In the genomic region with DNA sequence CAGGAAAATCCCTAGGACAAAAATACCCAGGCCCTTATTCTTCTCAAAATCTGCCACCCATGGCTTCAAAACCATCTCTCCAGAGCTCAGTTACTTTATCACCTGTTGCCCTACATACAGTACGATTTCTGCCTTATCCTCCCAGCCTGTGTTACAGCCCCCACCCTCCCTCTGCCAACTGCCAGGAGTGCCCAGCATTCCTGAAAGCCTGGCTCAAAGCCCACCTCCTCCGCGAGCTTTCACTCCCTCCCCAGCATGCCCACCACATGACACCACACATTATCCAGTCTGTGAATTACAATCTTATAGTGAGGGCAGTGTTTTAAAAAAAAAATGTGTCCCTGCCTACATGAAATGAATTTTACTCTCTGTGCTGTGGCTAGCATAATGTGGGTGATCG, we compare ENCODE assay signal across 8 mouse cellular contexts.
DNase-seq lines count a peak whose midpoint lies in the region; ATAC-seq lines count a peak whose summit lies in the region.

No protein-coding gene starts in this region.

- ATAC-seq in forebrain, embryonic 14.5 days = peak; percentile 94
- 0 out of 2 replicates have a peak, but pooled peaks have one; percentile 36 for ATAC-seq in midbrain, embryonic 16.5 days
- no peak for ATAC-seq in midbrain, embryonic 13.5 days
- ATAC-seq in monocyte, adult 5-6 weeks (replicated peaks; ENCODE audit: insufficient number of reproducible peaks, low FRiP score, low TSS enrichment, poor library complexity, severe bottlenecking) = no peak

- H3K36me3 ChIP-seq in forebrain, embryonic 14.5 days (ENCODE audit: control insufficient read depth, insufficient read depth, low read length) = no peaks in the 10 kb centered on the region
- H3K36me3 ChIP-seq in forebrain, embryonic 10.5 days (replicated peaks) = no peaks in the 10 kb centered on the region
- no peaks in the 10 kb centered on the region for H3K36me3 ChIP-seq in midbrain, embryonic 16.5 days (ENCODE audit: control insufficient read depth, insufficient read depth, low read length)
- no peaks in the 10 kb centered on the region for H3K36me3 ChIP-seq in midbrain, embryonic 13.5 days

- no peak overlapping the region for H3K4me3 ChIP-seq in forebrain, embryonic 14.5 days (ENCODE audit: low read depth, low read length)
- no peak overlapping the region for H3K4me3 ChIP-seq in forebrain, embryonic 10.5 days
- H3K4me3 ChIP-seq in midbrain, embryonic 16.5 days (ENCODE audit: low read depth, low read length) = no peak overlapping the region
- no peak overlapping the region for H3K4me3 ChIP-seq in midbrain, embryonic 13.5 days (replicated peaks)

- H3K27me3 ChIP-seq in forebrain, embryonic 14.5 days (replicated peaks; ENCODE audit: control insufficient read depth, insufficient read depth, low read length) = no peaks in the 10 kb centered on the region
- no peaks in the 10 kb centered on the region for H3K27me3 ChIP-seq in forebrain, embryonic 10.5 days (ENCODE audit: poor library complexity, severe bottlenecking)
- H3K27me3 ChIP-seq in midbrain, embryonic 16.5 days (ENCODE audit: control insufficient read depth, insufficient read depth, low read depth, low read length) = no peaks in the 10 kb centered on the region
- H3K27me3 ChIP-seq in midbrain, embryonic 13.5 days = no peaks in the 10 kb centered on the region

- no peak overlapping the region for H3K9ac ChIP-seq in forebrain, embryonic 14.5 days (ENCODE audit: low read length)
- no peak overlapping the region for H3K9ac ChIP-seq in midbrain, embryonic 16.5 days (ENCODE audit: low read depth, low read length)
- no peak overlapping the region for H3K9ac ChIP-seq in midbrain, embryonic 13.5 days (replicated peaks)

- DNase-seq in forebrain, embryonic 14.5 days (ENCODE audit: low spot score) = peak; percentile 81
- DNase-seq in forebrain, embryonic 10.5 days (ENCODE audit: extremely low spot score, low spot score) = no peak
- DNase-seq in left cerebral cortex, adult 18-20 months (ENCODE audit: low spot score in 2 of 2) = peak; percentile 34 to 66
- peak; percentile 42 for DNase-seq in right cerebral cortex, postnatal 25 days
- DNase-seq in cerebellum, adult 11-12 months = no peak

- H3K4me1 ChIP-seq in forebrain, embryonic 14.5 days (ENCODE audit: control insufficient read depth, insufficient read depth, low read length) = peaks cover 2% of the 10 kb centered on the region; the same call in 1 of the 2 replicates
- H3K4me1 ChIP-seq in forebrain, embryonic 10.5 days = 0 out of 2 replicates have a peak, but pooled peaks cover 3% of the 10 kb centered on the region
- no peaks in the 10 kb centered on the region for H3K4me1 ChIP-seq in midbrain, embryonic 16.5 days (ENCODE audit: control insufficient read depth, insufficient read depth, low read length)
- no peaks in the 10 kb centered on the region for H3K4me1 ChIP-seq in midbrain, embryonic 13.5 days (replicated peaks)

- H3K27ac ChIP-seq in forebrain, embryonic 14.5 days (ENCODE audit: low read depth, low read length) = no peak overlapping the region
- H3K27ac ChIP-seq in forebrain, embryonic 10.5 days = no peak overlapping the region
- H3K27ac ChIP-seq in midbrain, embryonic 16.5 days (ENCODE audit: low read length) = no peak overlapping the region
- H3K27ac ChIP-seq in midbrain, embryonic 13.5 days = no peak overlapping the region

- no peaks in the 10 kb centered on the region for H3K9me3 ChIP-seq in forebrain, embryonic 14.5 days (replicated peaks; ENCODE audit: control insufficient read depth, low read length)
- no peaks in the 10 kb centered on the region for H3K9me3 ChIP-seq in forebrain, embryonic 10.5 days
- H3K9me3 ChIP-seq in midbrain, embryonic 16.5 days (replicated peaks; ENCODE audit: control insufficient read depth, low read length, poor library complexity, severe bottlenecking) = no peaks in the 10 kb centered on the region
- H3K9me3 ChIP-seq in midbrain, embryonic 13.5 days = peaks cover 5% of the 10 kb centered on the region; the same call in 1 of the 2 replicates

- WGBS in forebrain, embryonic 14.5 days = 37% methylated on average over 4 of the region's 4 CpGs
- WGBS in forebrain, embryonic 10.5 days = 87% methylated on average over 4 of the region's 4 CpGs
- 49% methylated on average over 4 of the region's 4 CpGs for WGBS in midbrain, embryonic 16.5 days
- 73% methylated on average over 4 of the region's 4 CpGs for WGBS in midbrain, embryonic 13.5 days

- H3K4me2 ChIP-seq in forebrain, embryonic 14.5 days (ENCODE audit: low read length) = no peak overlapping the region
- H3K4me2 ChIP-seq in midbrain, embryonic 16.5 days (ENCODE audit: low read length) = no peak overlapping the region
- no peak overlapping the region for H3K4me2 ChIP-seq in midbrain, embryonic 13.5 days (replicated peaks)

Comparison
In these comparisons a context has a peak if more than half of its experiments do, and no peak if none do; other contexts are left out.
1. ATAC-seq: peak in forebrain, embryonic 14.5 days (single experiment) and midbrain, embryonic 16.5 days (single experiment); none in midbrain, embryonic 13.5 days (single experiment) and monocyte, adult 5-6 weeks (single experiment).
2. DNase-seq: peak in forebrain, embryonic 14.5 days (single experiment), left cerebral cortex, adult 18-20 months (2 of 2) and right cerebral cortex, postnatal 25 days (single experiment); none in forebrain, embryonic 10.5 days (single experiment) and cerebellum, adult 11-12 months (single experiment).